Mouse (Mus musculus) ES-Bruce4 (cell line): Measurements from ENCODE around the gene Fgfr2. TPM values are rescaled to one million over a fixed set of nuclear protein-coding genes. Genes with fewer than 3 reads are reported as not detected.

ENCODE experiments used
- H3K27ac ChIP-seq: 2 replicates; pipeline ENCODE4 v1.5.1; 2012; ENCODE audit warnings: low read length, inconsistent platforms; ENCODE audit not compliant: insufficient read depth
- H3K27me3 ChIP-seq: 2 replicates; pipeline ENCODE4 v1.6.1; 2012; ENCODE audit warnings: mild to moderate bottlenecking, low read length, inconsistent platforms; ENCODE audit not compliant: control insufficient read depth, poor library complexity, insufficient read depth, severe bottlenecking
- H3K36me3 ChIP-seq: 2 replicates; pipeline ENCODE4 v1.6.1; 2012; ENCODE audit warnings: inconsistent platforms, mild to moderate bottlenecking, low read length, moderate library complexity; ENCODE audit not compliant: control insufficient read depth, poor library complexity, insufficient read depth, severe bottlenecking
- H3K4me1 ChIP-seq: one replicate; pipeline ENCODE4 v1.8.1; 2011; ENCODE audit warnings: low read length; ENCODE audit not compliant: control insufficient read depth, insufficient read depth
- H3K4me3 ChIP-seq: 2 replicates; pipeline ENCODE4 v1.5.1; 2011; ENCODE audit warnings: low read depth, mild to moderate bottlenecking, low read length
- H3K9ac ChIP-seq: 2 replicates; pipeline ENCODE4 v1.6.1; 2012; ENCODE audit warnings: low read depth, mild to moderate bottlenecking, inconsistent platforms; ENCODE audit not compliant: poor library complexity, severe bottlenecking
- H3K9me3 ChIP-seq: replicated peaks from 2 replicates; pipeline ENCODE4 v1.6.1; 2012; ENCODE audit warnings: mild to moderate bottlenecking, low read length, inconsistent platforms; ENCODE audit not compliant: control insufficient read depth, poor library complexity, insufficient read depth, severe bottlenecking
- CTCF ChIP-seq: IDR thresholded peaks from one replicate; pipeline ENCODE4 v1.8.1; 2011; ENCODE audit warnings: low read depth, low read length
- EP300 ChIP-seq: IDR thresholded peaks from 2 replicates; pipeline ENCODE4 v1.6.1; 2011; ENCODE audit warnings: low read depth, low read length; ENCODE audit not compliant: insufficient read depth
- POLR2A ChIP-seq: IDR thresholded peaks from one replicate; pipeline ENCODE4 v1.8.1; 2011; ENCODE audit warnings: low read length; ENCODE audit not compliant: insufficient read depth
- polyA plus RNA-seq: library from polyadenylated mRNA; stranded (reverse); fragments of >200 nt; gene quantifications from 2 replicates; pipeline ENCODE4 v1.2.4, GENCODE M21; 2011; ENCODE audit warnings: low read depth; ENCODE audit not compliant: missing spikeins, insufficient read depth, insufficient read length

Gene Fgfr2
- polyA plus RNA-seq, 1 experiment = 34.8 TPM

GRCm38 (mm10) chr7:132766235-132766871 is 356.8 kb downstream of the Fgfr2 start:
- H3K9me3 ChIP-seq = no peaks in the 10 kb centered on the region
- no peak overlapping the region for H3K27ac ChIP-seq
- TF ChIP-seq EP300 (no peak), POLR2A (no peak), CTCF (no peak)
- H3K4me3 ChIP-seq = no peak overlapping the region
- no peak overlapping the region for H3K9ac ChIP-seq
- H3K4me1 ChIP-seq = no peaks in the 10 kb centered on the region
- H3K27me3 ChIP-seq = no peaks in the 10 kb centered on the region
- H3K36me3 ChIP-seq = no peaks in the 10 kb centered on the region

- no peak for TF ChIP-seq EP300
- TF ChIP-seq POLR2A = no peak
- TF ChIP-seq CTCF = no peak
Observed at GRCm38 (mm10) chr7:132765629-132766186, 357.4 kb downstream of the Fgfr2 start.

GRCm38 (mm10) chr7:132764896-132765491 is 358.2 kb downstream of the Fgfr2 start:
- H3K36me3 ChIP-seq = no peaks in the 10 kb centered on the region
- no peak overlapping the region for H3K27ac ChIP-seq
- H3K9me3 ChIP-seq = no peaks in the 10 kb centered on the region
- H3K4me3 ChIP-seq = no peak overlapping the region
- TF ChIP-seq POLR2A (no peak), CTCF (no peak), EP300 (no peak)
- no peak overlapping the region for H3K9ac ChIP-seq
- no peaks in the 10 kb centered on the region for H3K4me1 ChIP-seq
- no peaks in the 10 kb centered on the region for H3K27me3 ChIP-seq

More at GRCm38 (mm10) chr7:132765629-132766186, 357.4 kb downstream of the Fgfr2 start:
- Histone ChIP-seq H3K27me3 (no peaks in the 10 kb centered on the region), H3K36me3 (no peaks in the 10 kb centered on the region), H3K27ac (no peak overlapping the region), H3K9me3 (no peaks in the 10 kb centered on the region), H3K9ac (no peak overlapping the region), H3K4me1 (no peaks in the 10 kb centered on the region), H3K4me3 (no peak overlapping the region)

GRCm38 (mm10) chr7:132764314-132764713 is 358.8 kb downstream of the Fgfr2 start:
- Histone ChIP-seq H3K9ac (no peak overlapping the region), H3K9me3 (no peaks in the 10 kb centered on the region), H3K36me3 (no peaks in the 10 kb centered on the region), H3K27ac (no peak overlapping the region), H3K27me3 (no peaks in the 10 kb centered on the region), H3K4me3 (no peak overlapping the region), H3K4me1 (no peaks in the 10 kb centered on the region)
- no peak for TF ChIP-seq EP300
- no peak for TF ChIP-seq CTCF
- no peak for TF ChIP-seq POLR2A

- Histone ChIP-seq H3K36me3 (no peaks in the 10 kb centered on the region), H3K27me3 (no peaks in the 10 kb centered on the region)
Observed at GRCm38 (mm10) chr7:132763911-132764310, 359.2 kb downstream of the Fgfr2 start.

GRCm38 (mm10) chr7:132763351-132763750 is 359.8 kb downstream of the Fgfr2 start:
- Histone ChIP-seq H3K9ac (no peak overlapping the region), H3K9me3 (no peaks in the 10 kb centered on the region), H3K4me1 (no peaks in the 10 kb centered on the region), H3K4me3 (no peak overlapping the region), H3K27ac (no peak overlapping the region), H3K36me3 (no peaks in the 10 kb centered on the region), H3K27me3 (no peaks in the 10 kb centered on the region)
- TF ChIP-seq EP300 = no peak
- TF ChIP-seq POLR2A = no peak
- TF ChIP-seq CTCF = no peak

More at GRCm38 (mm10) chr7:132763911-132764310, 359.2 kb downstream of the Fgfr2 start:
- Histone ChIP-seq H3K4me1 (no peaks in the 10 kb centered on the region), H3K27ac (no peak overlapping the region), H3K9ac (no peak overlapping the region), H3K4me3 (no peak overlapping the region), H3K9me3 (no peaks in the 10 kb centered on the region)
- TF ChIP-seq POLR2A = no peak
- TF ChIP-seq EP300 = no peak
- TF ChIP-seq CTCF = no peak
